Mouse (Mus musculus) midbrain, embryonic 13.5 days (tissue): ENCODE results near the gene Amdhd1. TPM values are rescaled to one million over a fixed set of nuclear protein-coding genes. Genes with fewer than 3 reads are reported as not detected.

Experiments
- ATAC-seq: fragments of 200-750 bp; cut with Nextera tagmentation; 2 replicates; pipeline ENCODE4 v1.8.0; 2017; ENCODE audit warnings: mild to moderate bottlenecking, moderate TSS enrichment, moderate library complexity
- H3K27ac ChIP-seq: fragments of 300-500 bp; sonication (generic); 2 replicates; pipeline ENCODE4 v1.5.1; 2015; ENCODE audit warnings: inconsistent platforms, mild to moderate bottlenecking, moderate library complexity
- H3K27me3 ChIP-seq: fragments of 300-500 bp; sonication (generic); 2 replicates; pipeline ENCODE4 v1.6.1; 2015; ENCODE audit warnings: mild to moderate bottlenecking, inconsistent platforms
- H3K36me3 ChIP-seq: fragments of 300-500 bp; sonication (generic); 2 replicates; pipeline ENCODE4 v1.6.1; 2015; ENCODE audit warnings: mild to moderate bottlenecking, inconsistent platforms
- H3K4me1 ChIP-seq: fragments of 300-500 bp; sonication (generic); replicated peaks from 2 replicates; pipeline ENCODE4 v1.6.1; 2015; ENCODE audit warnings: inconsistent platforms
- H3K4me2 ChIP-seq: fragments of 300-500 bp; sonication (generic); replicated peaks from 2 replicates; pipeline ENCODE4 v1.6.1; 2015; ENCODE audit warnings: moderate library complexity, mild to moderate bottlenecking, inconsistent platforms
- H3K4me3 ChIP-seq: fragments of 300-500 bp; sonication (generic); replicated peaks from 2 replicates; pipeline ENCODE4 v1.5.1; 2015; ENCODE audit warnings: mild to moderate bottlenecking, inconsistent platforms
- H3K9ac ChIP-seq: fragments of 300-500 bp; sonication (generic); replicated peaks from 2 replicates; pipeline ENCODE4 v1.6.1; 2015; ENCODE audit warnings: mild to moderate bottlenecking, inconsistent platforms
- H3K9me3 ChIP-seq: fragments of 300-500 bp; sonication (generic); 2 replicates; pipeline ENCODE4 v1.6.1; 2016; ENCODE audit warnings: mild to moderate bottlenecking, inconsistent platforms
- WGBS: fragments of 180-500 bp; shearing (Covaris S2); methylation state at CpG from one replicate; pipeline ENCODE4 v1.1.7; 2015; 5-methylcytosine and 5-hydroxymethylcytosine counted together
- polyA plus RNA-seq: library from polyadenylated mRNA; unstranded; fragments of >200 nt; fragmentation: Nextera tagmentation; extraction: Ambion mirVana; gene quantifications from 2 replicates; pipeline ENCODE4 v1.2.1, GENCODE M21; 2015

Amdhd1 gene
- polyA plus RNA-seq, 1 experiment from 2014 or later = 0.15 TPM

DNA sequence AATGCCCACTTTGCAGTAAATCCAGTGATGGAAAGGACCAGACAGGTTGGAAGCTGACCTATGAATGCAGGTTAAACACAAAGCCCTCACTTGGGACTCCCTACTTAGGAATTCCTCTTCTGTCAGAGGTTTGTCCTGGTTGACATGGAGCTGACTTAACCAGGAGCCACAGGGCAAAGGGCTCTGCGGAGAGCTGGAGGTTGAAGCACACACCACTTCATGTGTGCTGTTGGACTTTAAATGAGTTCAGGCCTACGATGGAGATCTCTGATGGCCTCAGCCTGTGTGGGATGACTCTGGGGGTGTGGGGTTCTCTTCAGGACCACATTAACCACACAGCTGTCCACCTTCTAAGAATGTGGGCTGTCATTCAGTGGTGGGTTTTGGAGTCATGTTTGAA, 1.5 kb downstream of the Amdhd1 start:
- Histone ChIP-seq H3K9me3 (no peaks in the 10 kb centered on the region), H3K27me3 (peaks cover 27% of the 10 kb centered on the region), H3K4me3 (no peak overlapping the region), H3K36me3 (no peaks in the 10 kb centered on the region), H3K9ac (no peak overlapping the region), H3K4me2 (no peak overlapping the region), H3K4me1 (peaks cover 25% of the 10 kb centered on the region), H3K27ac (no peak overlapping the region)
- WGBS = 89% methylated on average over 2 of the region's 2 CpGs
- ATAC-seq = no peak

DNA sequence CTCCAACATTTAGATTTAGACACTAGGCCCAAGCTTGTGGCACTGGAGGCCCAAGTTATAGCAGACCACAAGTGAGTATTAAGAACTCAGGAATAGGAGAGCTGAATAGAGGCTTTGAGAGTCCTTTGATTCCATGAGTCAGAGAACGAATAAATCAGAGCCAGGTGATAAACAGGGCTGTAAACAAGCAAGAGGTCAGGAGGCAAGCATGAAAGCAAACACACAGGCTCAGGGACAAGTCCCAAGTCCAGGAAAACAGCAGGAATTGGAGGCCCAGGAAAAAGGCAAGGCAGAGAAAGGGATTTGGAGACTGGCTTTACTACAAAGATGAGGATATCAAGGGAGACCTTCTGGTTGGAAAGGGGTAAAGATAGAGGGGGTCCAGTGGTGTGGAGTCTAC, 14.5 kb downstream of the Amdhd1 start:
- no peak for ATAC-seq
- no peaks in the 10 kb centered on the region for H3K4me1 ChIP-seq

DNA sequence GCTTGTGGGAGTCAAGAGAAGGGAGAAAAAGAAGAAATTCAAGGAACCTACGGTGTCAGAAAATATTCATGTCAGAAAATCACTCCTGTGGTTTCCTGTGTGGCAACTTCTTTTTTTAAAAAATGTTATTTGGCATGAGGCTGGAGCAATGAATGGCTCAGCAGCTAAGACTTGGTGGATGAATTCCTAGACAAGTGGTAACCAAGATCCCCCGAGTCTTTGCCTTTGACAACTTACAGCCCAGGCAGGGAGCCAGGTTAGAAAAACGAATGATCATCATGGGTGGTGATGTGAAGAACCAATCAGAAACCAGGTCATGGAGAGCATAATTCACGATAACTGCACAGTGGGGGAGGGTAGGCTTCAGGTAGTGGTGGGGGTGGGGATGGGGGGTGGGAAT, 18.8 kb downstream of the Amdhd1 start:
- WGBS = 74% methylated on average over 4 of the region's 4 CpGs
- no peaks in the 10 kb centered on the region for H3K9me3 ChIP-seq

More for the DNA sequence above, 14.5 kb downstream of the Amdhd1 start:
- H3K4me3 ChIP-seq = no peak overlapping the region
- H3K9ac ChIP-seq = no peak overlapping the region
- no peaks in the 10 kb centered on the region for H3K27me3 ChIP-seq
- no peaks in the 10 kb centered on the region for H3K36me3 ChIP-seq
- H3K4me2 ChIP-seq = no peak overlapping the region
- no peak overlapping the region for H3K27ac ChIP-seq
- WGBS = 93% methylated on average over 1 of the region's 1 CpGs
- 0 out of 2 replicates have a peak, but pooled peaks cover 3% of the 10 kb centered on the region for H3K9me3 ChIP-seq

DNA sequence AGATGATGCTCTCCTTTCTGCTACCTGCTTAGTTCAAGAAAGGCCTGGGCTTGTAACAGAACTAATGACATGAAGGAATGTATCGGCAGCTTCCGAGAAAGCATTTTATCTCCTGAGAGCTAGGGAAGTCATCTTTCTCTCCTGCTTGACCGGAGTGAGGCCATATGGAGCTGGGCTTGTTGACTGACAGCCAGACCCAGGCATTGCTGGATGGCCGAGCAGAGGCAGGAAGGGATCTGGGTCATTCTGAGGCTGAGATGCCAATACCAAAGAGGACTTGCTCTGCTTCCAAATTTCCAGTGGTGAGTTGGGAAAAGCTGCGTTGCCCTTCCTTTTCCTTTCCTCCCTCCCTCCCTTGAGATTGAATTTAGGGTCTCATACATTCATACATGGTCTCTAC, 20.1 kb downstream of the Amdhd1 start:
- WGBS = 87% methylated on average over 5 of the region's 5 CpGs
- Histone ChIP-seq H3K9ac (no peak overlapping the region), H3K27me3 (no peaks in the 10 kb centered on the region), H3K36me3 (no peaks in the 10 kb centered on the region), H3K4me2 (no peak overlapping the region), H3K4me3 (no peak overlapping the region), H3K9me3 (no peaks in the 10 kb centered on the region), H3K27ac (no peak overlapping the region), H3K4me1 (no peaks in the 10 kb centered on the region)
- no peak for ATAC-seq

More for the DNA sequence above, 18.8 kb downstream of the Amdhd1 start:
- H3K4me3 ChIP-seq = no peak overlapping the region
- no peaks in the 10 kb centered on the region for H3K36me3 ChIP-seq
- no peak overlapping the region for H3K9ac ChIP-seq
- H3K4me2 ChIP-seq = no peak overlapping the region
- no peak overlapping the region for H3K27ac ChIP-seq
- no peaks in the 10 kb centered on the region for H3K4me1 ChIP-seq
- H3K27me3 ChIP-seq = no peaks in the 10 kb centered on the region
- no peak for ATAC-seq

DNA sequence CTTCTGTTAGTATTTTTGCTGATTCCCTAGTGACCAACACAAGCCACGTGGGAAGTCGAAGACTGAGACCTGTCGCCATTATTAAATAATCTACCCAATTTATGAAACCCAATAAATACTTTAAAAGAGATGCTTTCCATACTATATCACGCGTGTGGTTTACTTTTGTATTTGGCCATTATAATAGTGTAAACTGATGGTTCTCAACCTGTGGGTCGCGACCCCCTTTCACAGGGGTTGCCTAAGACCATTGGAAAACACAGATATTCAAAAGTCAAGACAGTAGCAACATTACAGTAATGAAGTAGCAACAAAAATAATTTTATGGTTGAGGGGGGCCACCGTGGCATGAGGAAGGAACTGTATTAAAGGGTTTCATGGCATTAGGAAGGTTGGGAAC, 20.7 kb downstream of the Amdhd1 start:
- Histone ChIP-seq H3K27ac (no peak overlapping the region), H3K4me1 (no peaks in the 10 kb centered on the region), H3K36me3 (no peaks in the 10 kb centered on the region), H3K9ac (no peak overlapping the region), H3K9me3 (no peaks in the 10 kb centered on the region), H3K4me2 (no peak overlapping the region), H3K27me3 (no peaks in the 10 kb centered on the region), H3K4me3 (no peak overlapping the region)
- no peak for ATAC-seq
- WGBS = 95% methylated on average over 8 of the region's 8 CpGs

DNA sequence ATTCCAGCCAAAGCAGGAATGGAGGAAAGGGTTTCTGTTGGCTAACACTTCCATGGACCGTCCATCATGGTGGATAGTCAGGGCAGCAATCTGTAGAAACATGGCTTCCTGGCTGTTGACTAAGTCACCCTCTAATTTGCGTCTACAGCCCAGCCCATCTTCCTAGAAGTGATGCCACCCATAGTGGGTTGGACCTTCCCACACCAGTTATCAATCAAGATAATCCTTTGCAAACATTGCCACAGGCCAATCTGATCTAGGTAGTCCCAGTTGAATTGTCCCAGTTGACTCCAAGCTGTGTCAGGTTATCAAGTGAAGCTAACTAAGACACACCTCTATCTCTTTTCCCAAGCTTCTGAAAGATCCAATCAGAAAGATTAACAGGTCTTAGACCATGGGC, 21.2 kb downstream of the Amdhd1 start:
- H3K9ac ChIP-seq = no peak overlapping the region
- no peak overlapping the region for H3K4me2 ChIP-seq
- 95% methylated on average over 2 of the region's 2 CpGs for WGBS
- H3K4me1 ChIP-seq = no peaks in the 10 kb centered on the region
- no peaks in the 10 kb centered on the region for H3K9me3 ChIP-seq
- no peak for ATAC-seq
- no peaks in the 10 kb centered on the region for H3K27me3 ChIP-seq
- no peaks in the 10 kb centered on the region for H3K36me3 ChIP-seq
- no peak overlapping the region for H3K27ac ChIP-seq
- no peak overlapping the region for H3K4me3 ChIP-seq

DNA sequence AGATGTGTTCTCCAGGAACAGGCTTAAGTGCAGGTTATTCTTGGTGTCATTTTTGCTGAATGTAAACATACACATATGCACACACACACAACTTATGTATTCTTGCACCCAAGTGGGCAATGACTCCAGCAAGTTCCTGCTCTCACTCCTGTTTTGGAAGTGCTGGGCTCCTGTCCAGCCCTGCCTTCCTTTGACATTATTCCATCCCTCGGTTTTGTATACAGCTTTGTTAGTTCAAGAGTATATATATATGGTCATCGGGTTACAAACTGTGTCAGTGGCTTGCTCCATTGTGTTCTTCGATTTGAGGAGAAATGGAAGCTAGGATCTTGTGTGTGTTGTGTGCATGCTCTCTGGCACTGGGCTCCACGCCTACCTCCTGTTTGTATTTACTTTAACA, 21.6 kb downstream of the Amdhd1 start:
- 90% methylated on average over 4 of the region's 4 CpGs for WGBS
- ATAC-seq = no peak
- H3K9me3 ChIP-seq = no peaks in the 10 kb centered on the region
- H3K4me1 ChIP-seq = no peaks in the 10 kb centered on the region
- H3K4me2 ChIP-seq = no peak overlapping the region
- no peaks in the 10 kb centered on the region for H3K36me3 ChIP-seq
- no peak overlapping the region for H3K9ac ChIP-seq
- H3K27me3 ChIP-seq = no peaks in the 10 kb centered on the region
- no peak overlapping the region for H3K27ac ChIP-seq
- H3K4me3 ChIP-seq = no peak overlapping the region

DNA sequence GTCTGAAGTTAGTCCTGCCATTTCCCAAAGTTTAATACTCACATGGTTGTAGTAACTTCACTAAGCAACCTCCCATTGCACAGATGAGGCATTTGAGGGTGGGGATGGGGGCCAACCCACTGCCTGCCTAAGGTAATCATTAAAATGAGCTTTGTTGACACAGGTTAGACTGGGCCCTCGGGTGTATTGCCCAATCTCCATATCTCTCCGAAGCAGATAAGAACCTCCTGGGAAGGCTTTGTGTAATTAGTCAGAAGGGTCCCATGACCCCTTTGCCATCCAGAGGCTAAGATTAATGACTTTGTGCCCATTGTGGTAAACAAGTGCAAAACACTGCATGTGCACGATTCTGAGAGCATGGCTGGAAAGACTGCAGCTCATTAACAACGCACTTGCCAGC, 22.1 kb downstream of the Amdhd1 start:
- no peaks in the 10 kb centered on the region for H3K27me3 ChIP-seq
- no peaks in the 10 kb centered on the region for H3K9me3 ChIP-seq
- H3K27ac ChIP-seq = no peak overlapping the region
- no peak overlapping the region for H3K4me3 ChIP-seq
- ATAC-seq = no peak
- no peaks in the 10 kb centered on the region for H3K36me3 ChIP-seq
- H3K4me1 ChIP-seq = no peaks in the 10 kb centered on the region
- WGBS = 71% methylated on average over 4 of the region's 4 CpGs
- no peak overlapping the region for H3K9ac ChIP-seq
- no peak overlapping the region for H3K4me2 ChIP-seq

DNA sequence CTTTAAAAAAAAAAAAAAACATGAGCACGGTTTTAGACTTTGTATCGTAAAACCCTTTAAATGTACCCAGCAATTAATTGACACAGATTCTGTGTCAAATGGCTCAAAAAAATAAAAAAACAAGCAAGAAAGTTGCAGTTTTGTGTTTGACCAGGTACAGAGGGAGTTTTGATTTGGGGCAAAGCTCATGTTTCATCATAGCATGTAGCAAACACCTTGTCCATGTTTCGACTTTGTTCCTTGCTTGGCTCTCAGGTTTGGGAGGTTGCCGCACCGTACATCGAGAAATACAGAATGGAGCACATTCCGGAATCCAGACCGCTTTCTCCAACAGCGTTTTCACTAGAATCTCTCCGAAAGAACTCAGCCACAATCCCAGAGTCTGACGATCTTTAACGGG, 23.9 kb downstream of the Amdhd1 start:
- no peak overlapping the region for H3K4me3 ChIP-seq
- WGBS = 91% methylated on average over 12 of the region's 12 CpGs
- ATAC-seq = no peak
- H3K9ac ChIP-seq = no peak overlapping the region
- no peaks in the 10 kb centered on the region for H3K4me1 ChIP-seq
- no peak overlapping the region for H3K4me2 ChIP-seq
- no peaks in the 10 kb centered on the region for H3K9me3 ChIP-seq
- no peaks in the 10 kb centered on the region for H3K36me3 ChIP-seq
- H3K27me3 ChIP-seq = no peaks in the 10 kb centered on the region
- H3K27ac ChIP-seq = no peak overlapping the region

DNA sequence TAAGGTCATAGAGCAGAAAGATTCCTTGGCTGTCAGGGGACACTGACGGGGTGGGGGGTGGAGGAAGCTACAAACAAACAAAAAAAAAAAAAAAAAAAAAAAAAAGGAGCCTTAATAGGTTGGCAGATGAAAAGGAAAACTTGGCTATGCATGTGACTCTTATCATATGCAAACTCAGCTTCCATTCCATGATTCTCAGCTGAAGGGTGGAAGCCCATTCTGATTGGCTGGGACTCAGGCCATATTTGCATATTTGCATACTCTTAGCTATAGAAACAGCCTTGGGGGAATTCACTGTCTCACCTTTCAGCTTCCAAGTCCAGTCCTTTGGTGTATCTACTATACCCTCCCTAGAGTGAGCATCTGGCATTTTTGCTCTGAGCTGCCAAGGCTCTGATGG, 24.4 kb downstream of the Amdhd1 start:
- Histone ChIP-seq H3K4me1 (no peaks in the 10 kb centered on the region), H3K9ac (no peak overlapping the region), H3K27ac (no peak overlapping the region), H3K4me2 (no peak overlapping the region), H3K4me3 (no peak overlapping the region), H3K36me3 (no peaks in the 10 kb centered on the region), H3K27me3 (no peaks in the 10 kb centered on the region), H3K9me3 (no peaks in the 10 kb centered on the region)
- no peak for ATAC-seq
- WGBS = 43% methylated on average over 1 of the region's 1 CpGs

DNA sequence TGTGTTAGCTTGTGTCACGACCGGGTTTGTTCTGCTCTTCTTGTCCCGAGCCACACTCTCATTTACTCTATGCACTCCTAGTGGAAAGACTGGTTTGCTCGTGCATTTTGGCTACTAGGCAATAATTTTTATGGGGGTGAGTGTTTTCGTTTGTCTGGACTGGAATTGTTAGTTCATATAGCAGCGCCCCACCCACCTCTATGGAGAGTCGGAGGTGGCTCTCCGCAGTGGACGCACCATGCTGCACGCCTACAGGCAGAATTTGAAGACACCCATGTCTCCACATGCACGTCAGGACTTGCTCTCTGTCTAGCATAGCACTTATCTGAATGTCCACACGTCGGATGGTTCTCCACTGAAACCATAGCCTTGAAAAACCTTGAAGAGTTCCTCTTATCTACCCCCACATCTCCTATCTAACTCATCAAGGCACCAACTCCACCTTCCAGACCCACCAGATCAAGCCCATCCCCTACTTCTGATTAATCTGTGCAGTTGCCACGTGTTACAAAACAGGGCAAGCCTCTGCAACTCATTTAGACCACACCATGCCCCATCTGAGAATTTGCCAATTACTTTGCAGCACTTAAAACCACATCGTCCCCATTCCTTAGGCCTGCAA, 30.2 kb downstream of the Amdhd1 start:
- Histone ChIP-seq H3K9me3 (no peaks in the 10 kb centered on the region), H3K4me1 (peaks cover 6% of the 10 kb centered on the region; the same call in 1 of the 2 replicates), H3K27ac (no peak overlapping the region), H3K4me3 (no peak overlapping the region), H3K9ac (no peak overlapping the region), H3K27me3 (no peaks in the 10 kb centered on the region), H3K36me3 (no peaks in the 10 kb centered on the region), H3K4me2 (no peak overlapping the region)
- 92% methylated on average over 15 of the region's 15 CpGs for WGBS
- ATAC-seq = no peak

DNA sequence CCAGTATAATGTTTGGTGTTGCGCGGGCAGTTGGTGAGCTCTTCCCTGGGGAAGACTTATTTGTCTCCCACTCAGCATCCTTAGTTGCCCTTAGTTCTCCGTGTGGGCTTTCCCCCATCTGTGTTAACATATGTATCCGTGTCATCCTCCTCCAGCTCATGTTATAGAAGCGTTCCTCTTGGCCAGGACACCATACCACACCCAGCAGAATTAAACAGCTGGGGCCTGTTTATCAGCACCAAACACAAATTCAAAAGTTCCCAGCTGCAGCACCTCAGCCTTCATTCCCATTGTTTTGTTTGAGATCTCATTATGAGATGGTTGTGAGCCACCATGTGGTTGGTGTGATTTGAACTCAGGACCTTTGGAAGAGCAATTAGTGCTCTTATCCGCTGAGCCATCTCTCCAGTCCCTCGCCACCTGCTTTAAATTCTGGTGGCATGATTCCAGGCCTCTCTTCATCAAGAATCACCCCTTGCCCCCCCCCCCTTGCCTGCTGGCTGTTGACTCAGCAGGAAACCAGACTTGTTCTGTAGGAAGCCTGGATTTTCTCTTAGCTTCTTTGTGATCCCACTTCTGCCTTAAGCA, 31.4 kb downstream of the Amdhd1 start:
- H3K4me2 ChIP-seq = no peak overlapping the region
- no peaks in the 10 kb centered on the region for H3K9me3 ChIP-seq
- H3K9ac ChIP-seq = no peak overlapping the region
- no peak for ATAC-seq
- H3K4me3 ChIP-seq = no peak overlapping the region
- H3K36me3 ChIP-seq = no peaks in the 10 kb centered on the region
- H3K27me3 ChIP-seq = no peaks in the 10 kb centered on the region
- H3K27ac ChIP-seq = no peak overlapping the region; the same call in 1 of the 2 replicates
- WGBS = 76% methylated on average over 7 of the region's 7 CpGs
- H3K4me1 ChIP-seq = peaks cover 6% of the 10 kb centered on the region; the same call in 1 of the 2 replicates

DNA sequence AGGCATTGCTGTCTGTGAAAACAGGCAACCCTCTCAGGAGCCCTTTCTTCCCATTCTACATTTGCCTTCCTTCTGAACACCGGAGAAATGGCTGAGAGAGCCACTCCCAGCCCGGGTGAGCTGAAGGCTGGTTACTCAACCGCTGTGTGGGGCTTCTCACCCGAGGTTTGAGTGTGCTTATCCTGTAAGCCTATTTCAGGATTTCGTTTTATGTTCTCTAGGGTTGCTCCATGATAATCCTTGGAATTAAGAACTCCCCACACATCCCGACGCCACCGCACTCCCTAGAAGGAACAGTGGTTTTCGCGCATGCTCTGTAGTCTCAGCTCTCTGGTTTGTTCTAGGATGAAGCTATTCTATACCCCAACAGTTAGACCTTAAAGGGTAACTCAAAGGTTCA, 38.5 kb downstream of the Amdhd1 start:
- no peak overlapping the region for H3K4me2 ChIP-seq
- ATAC-seq = no peak
- no peaks in the 10 kb centered on the region for H3K4me1 ChIP-seq
- H3K9ac ChIP-seq = no peak overlapping the region
- no peak overlapping the region for H3K4me3 ChIP-seq
- H3K9me3 ChIP-seq = no peaks in the 10 kb centered on the region
- no peaks in the 10 kb centered on the region for H3K36me3 ChIP-seq
- H3K27me3 ChIP-seq = no peaks in the 10 kb centered on the region
- 65% methylated on average over 10 of the region's 10 CpGs for WGBS
- H3K27ac ChIP-seq = no peak overlapping the region
